Mouse (Mus musculus) G1E-ER4 (cell line): ENCODE results near the gene Lyz1. TPM values are rescaled to one million over a fixed set of nuclear protein-coding genes. Genes with fewer than 3 reads are reported as not detected.

Experiments used
- GATA1 ChIP-seq: IDR thresholded peaks from one replicate; pipeline ENCODE4 v1.8.0; 2012; ENCODE audit warnings: low read length, inconsistent platforms
- polyA plus RNA-seq: library from polyadenylated mRNA; stranded (reverse); fragments of >175 nt; gene quantifications from 2 replicates; pipeline ENCODE4 v1.2.3, GENCODE M21; 2012

Lyz1 gene
- polyA plus RNA-seq, 1 experiment = not detected

GRCm38 (mm10) chr10:117238603-117239002, 54.1 kb downstream of the Lyz1 start, which contains the start of gene 9530003J23Rik:
Gene 9530003J23Rik (minus strand): TSS chr10:117238703.
- TF ChIP-seq GATA1 = no peak

Other genes with a start within 250 kb of the Lyz1 start
- gene Lrrc10, start 247.5 kb downstream of the Lyz1 start, polyA plus RNA-seq = 0.06 and 0.15 TPM in 2 replicates
- gene Cct2, start 229.1 kb downstream of the Lyz1 start, polyA plus RNA-seq = 17.6 and 25.9 TPM in 2 replicates
- 13.3 and 20.7 TPM in 2 replicates for gene Frs2, start 144.3 kb downstream of the Lyz1 start, polyA plus RNA-seq
- gene Yeats4, start 68.4 kb downstream of the Lyz1 start, polyA plus RNA-seq = 91.6 and 133 TPM in 2 replicates
- gene 9530003J23Rik, start 54.2 kb downstream of the Lyz1 start, polyA plus RNA-seq = not detected in 2 replicates
- not detected in 2 replicates for gene Lyz2, start 10.5 kb downstream of the Lyz1 start, polyA plus RNA-seq
- gene Cpsf6, start 87.1 kb upstream of the Lyz1 start, polyA plus RNA-seq = 363 and 409 TPM in 2 replicates